Mouse (Mus musculus) c-Kit-positive CD71-positive TER-119-negative erythroid progenitor cells, embryonic 14.5 days (primary cell): ENCODE measurements around the gene Hist2h2ab.
"Not testable (repeated sequence)": the region's sequence is repeated elsewhere in the genome, so short reads cannot be mapped to it uniquely, and the experiment has no call there.

ENCODE experiments used
- DNase-seq: peaks from one replicate; pipeline ENCODE4 v3.0.0-alpha.2; 2013; ENCODE audit warnings: low read depth

The Hist2h2ab gene

GRCm38 (mm10) chr3:96237904-96238511 lies 18.3 kb downstream of the Hist2h2ab start:
- peak; percentile 80 for DNase-seq

- DNase-seq = not testable (repeated sequence)
These were observed 19.5 kb downstream of the Hist2h2ab start, which contains the start of gene Hist2h3c2 for GRCm38 (mm10) chr3:96238954-96239793. TSS of gene Hist2h3c2 (minus strand) at chr3:96239127.

- DNase-seq = not testable (repeated sequence)
These were observed 20.5 kb downstream of the Hist2h2ab start, which contains the start of gene Hist2h2aa2 for GRCm38 (mm10) chr3:96239949-96240798. TSS of gene Hist2h2aa2 (minus strand) at chr3:96240276.

DNA sequence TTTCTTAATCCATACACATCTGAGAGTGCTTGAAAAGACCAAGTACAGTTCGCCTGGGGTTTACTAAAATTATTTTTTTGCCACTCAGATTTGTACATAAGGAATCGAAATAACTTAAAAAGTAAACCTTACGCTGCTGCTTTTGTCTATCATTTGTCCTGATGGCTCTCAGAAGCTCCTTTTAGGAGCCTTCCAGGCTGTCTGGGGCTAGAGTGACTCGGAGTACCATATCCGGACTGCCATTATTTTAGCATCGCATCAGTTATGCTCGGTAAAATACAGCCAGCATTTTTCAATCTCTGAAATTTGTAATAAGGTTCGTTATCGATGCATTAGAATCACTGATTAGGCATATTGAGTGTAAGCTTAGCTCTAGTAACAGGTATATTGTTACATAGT lies 21.1 kb downstream of the Hist2h2ab start:
- DNase-seq = no peak

- DNase-seq = no peak
These were observed 24.4 kb downstream of the Hist2h2ab start for GRCm38 (mm10) chr3:96243921-96244572.

DNA sequence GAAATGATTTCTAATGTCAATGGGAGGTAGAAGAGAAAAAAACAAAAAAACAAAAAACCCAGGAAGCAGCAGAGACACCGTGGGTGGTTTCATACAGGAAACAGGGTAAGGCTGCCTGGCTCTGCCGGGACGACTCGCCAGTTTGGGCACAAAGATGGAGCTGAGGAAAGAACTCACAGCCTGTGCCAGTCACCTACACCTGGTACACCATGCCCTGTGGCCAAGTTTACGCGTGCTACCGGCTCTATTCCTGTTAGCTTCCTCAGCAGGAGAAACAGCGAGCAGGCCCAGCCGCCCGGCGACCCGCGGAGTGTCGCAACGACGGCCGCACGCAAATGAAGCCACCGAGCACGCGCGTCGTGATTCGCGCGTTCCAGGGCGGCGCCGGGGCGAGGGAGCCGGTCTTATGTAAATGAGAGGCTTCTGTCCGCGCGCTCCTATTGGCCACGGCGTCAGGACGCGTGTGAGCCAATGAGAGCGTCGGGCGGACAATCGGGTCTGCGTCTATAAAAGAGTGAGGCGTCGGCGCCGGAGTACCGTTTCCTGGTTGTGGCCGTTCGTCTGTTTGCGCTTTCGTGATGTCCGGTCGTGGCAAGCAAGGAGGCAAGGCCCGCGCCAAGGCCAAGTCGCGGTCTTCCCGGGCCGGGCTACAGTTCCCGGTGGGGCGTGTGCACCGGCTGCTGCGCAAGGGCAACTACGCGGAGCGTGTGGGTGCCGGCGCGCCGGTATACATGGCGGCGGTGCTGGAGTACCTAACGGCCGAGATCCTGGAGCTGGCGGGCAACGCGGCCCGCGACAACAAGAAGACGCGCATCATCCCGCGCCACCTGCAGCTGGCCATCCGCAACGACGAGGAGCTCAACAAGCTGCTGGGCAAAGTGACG lies 25.6 kb downstream of the Hist2h2ab start, which contains the start of gene Hist2h2aa1:
TSS of gene Hist2h2aa1 (plus strand) at position 495 of the 884 bp plus-strand sequence.
- not testable (repeated sequence) for DNase-seq

DNA sequence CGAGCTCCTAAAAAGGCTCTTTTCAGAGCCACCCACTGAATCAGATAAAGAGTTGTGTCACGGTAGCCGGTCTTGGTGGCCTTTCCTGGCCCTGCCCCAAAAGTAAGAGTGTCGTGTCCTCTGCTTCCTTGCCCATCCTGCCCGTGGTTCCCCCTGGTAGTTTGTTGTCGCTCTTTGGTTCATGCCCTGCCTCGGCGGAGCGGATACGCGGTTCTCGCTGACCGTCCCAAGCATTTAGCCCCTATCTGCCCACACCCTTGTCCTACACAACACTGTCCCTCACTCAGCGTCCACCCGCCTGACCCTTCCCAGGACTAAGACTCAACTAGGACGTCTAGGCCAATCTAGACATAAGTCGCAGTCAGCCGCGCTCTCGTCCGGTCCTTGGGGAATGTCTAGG lies 26.4 kb downstream of the Hist2h2ab start:
- DNase-seq = not testable (repeated sequence)

DNA sequence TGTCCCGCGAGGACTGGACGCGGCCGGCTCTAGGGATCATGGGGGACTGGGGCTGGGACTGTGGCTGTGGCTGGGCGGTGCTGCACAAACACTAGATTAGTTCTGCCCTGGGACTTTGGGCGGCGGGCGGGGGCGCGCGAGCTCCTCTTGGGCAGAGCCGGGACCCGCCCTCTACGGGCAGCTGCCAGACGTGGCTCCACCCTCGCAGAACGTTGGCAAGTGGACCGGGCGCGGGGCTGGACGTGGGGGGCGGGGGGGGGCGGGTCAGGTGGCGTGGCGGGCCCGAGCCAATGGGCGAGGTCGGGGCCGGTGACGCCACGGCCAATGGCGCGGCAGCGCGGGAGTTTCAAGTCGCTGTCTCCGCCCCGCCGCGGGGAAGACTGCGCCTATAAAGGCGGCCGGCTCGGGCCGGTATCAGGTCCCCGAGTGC lies 26.8 kb downstream of the Hist2h2ab start, which contains the start of gene Hist2h3c1:
TSS of gene Hist2h3c1 (plus strand) at position 259 of the 430 bp plus-strand sequence.
- not testable (repeated sequence) for DNase-seq

DNA sequence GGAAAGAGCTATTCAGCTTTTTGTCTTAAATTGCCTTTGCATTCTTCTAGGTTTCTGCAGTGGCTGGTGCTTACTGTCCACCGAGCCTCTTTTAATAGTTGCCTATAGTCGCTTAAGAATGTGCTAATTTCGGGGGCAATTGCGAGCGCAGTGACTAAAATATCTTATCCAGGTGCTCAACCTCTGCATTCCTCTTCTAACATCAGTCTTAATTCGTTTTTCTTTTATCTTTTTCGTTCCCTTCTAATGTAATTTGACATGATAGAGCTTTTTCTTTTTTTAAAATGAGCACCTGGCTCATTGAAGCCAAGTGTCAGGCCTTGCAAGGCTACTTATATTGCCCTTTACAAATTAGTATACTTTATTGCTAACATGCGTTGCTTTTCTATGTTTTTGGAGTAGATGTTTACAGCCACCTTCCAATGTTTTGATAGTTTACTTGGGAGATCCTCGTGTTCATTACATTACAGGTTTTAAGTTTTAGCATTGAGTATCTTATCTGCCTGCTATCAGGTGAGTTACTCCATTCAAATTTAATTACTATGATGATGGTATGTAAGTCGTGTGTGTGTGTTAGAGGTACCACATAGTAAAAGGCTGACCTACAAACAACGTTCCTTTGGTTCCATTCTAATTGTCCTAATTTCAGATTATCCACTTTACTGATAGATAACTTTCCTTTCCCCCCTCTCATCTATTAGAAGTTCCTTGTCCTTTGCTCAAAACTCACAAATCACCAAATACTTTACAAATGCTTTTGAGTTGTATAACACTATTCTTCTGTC lies 27.9 kb downstream of the Hist2h2ab start:
- DNase-seq = peak; percentile 52

DNA sequence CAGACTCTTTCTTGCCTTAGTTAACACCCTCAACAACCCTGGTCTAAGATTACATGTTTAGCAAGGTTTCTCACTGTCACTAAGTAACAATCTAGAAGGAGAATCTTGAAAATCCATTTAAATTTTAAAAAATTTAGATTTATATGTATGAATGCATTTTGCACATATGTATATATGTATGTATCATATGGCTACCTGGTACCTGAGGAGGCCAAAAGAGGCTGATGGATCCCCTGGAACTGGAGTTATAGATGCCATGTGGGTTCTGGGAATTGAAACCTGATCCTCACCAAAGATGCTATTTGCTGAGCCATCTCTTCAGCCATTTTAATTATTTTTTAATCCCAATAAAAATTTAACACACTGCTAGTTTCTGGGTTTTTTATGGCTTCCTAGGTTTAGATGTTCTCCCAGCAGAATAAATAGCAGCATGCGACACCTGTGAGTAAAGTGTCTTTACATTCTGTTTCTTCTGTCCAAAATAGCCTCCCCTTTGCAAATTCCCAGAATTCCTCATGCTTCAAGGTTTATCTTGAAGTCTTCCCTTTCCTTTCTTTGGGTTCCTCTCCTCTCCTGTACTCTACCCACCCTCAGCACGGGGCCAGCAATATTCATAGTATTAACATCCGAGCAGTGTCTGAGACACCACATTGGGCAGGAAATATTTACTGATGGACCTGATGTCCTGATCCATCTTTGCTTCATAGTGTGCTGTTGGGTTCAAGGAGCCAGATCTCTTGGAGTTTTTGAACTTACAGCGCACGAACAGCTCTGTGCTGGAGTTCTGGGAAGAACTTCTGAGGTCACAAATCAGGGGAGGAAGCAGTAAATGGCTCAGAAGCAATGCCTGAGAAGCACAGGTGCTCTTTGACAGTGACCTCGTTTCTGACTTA lies 28.7 kb downstream of the Hist2h2ab start:
- no peak for DNase-seq

- no peak for DNase-seq
These were observed 29.3 kb downstream of the Hist2h2ab start for GRCm38 (mm10) chr3:96249034-96249345.

- no peak for DNase-seq
These were observed 31.2 kb downstream of the Hist2h2ab start for GRCm38 (mm10) chr3:96250890-96251289.

DNA sequence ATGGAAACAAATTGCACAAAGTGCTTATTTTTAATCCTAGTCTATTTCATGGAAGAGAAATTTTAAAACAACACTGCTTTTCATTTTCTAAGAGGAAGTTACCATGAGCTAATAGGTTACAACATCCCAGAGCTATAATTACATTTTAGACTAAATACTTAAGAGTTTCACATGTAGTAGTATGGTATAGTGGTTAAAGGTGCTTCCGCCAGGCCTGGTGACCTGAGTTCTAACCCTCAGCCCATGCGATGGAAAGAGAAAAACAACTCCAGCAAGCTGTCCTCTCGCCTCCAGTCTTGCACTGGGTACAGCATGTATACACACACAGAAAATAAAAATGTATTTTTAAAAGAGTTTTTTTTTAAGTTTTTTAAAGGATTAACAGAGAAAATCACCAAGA lies 32.1 kb downstream of the Hist2h2ab start:
- no peak for DNase-seq

DNA sequence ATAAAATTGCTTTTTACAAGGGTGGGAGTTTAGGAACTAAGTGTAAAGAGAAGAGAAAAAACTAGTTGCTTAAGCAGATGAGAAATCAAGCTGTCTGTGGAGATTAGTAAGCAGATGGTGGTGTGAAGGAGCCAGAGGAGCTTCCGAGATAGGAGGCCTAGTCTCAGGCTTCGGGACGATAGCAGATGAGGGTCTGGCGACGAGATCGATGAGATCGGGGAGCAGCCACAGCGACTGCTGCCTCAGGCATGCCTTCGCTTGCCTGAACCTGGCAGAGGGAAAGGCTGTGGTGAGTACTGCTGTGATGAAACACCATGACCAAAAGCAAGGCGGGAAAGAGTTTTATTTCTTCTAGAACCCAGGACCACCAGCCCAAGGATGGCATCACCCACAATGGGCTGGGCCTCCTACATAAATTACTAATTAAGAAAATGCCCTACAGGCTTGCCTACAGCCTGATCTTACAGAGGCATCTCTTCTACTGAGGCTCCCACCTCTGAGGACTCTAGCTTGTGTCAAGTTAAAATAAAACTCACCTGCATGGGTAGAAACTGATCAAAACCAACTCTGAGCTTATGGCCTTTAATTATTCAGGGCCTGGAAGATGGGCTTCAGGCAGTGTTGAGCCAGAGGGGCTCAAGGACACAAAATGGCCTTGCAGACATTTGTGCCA lies 35.2 kb downstream of the Hist2h2ab start:
- peak; percentile 57 for DNase-seq

DNA sequence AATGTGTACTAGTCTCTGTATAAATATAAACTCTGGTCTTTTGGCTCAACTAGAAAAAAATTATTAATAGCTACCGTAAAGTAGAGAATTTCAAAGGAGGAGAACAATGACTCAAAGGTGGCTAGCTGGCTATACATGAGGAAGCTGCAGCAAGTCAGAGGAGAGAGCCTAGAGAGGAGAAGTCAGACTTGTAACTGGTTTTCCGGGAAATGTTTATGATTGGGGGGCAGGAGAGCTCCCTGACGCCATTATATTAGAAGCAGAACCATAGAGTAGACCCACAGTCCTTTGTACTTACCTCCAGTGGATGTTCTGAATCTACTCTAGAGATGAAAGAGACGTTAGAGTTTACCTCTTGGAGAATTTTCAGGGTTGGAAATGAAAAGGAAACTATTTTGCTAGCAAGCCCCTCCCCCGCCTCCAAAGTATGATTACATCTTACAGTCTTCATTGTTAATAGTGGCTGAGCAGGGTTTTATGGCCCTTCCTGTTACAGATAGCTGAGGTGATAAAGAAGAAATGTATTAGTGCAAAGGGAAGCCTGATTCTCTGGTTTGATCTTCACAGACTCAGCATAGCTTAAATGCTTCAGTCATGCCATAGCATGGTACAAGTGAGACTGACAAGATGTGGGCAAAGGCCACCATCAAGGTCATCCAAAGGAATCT lies 36.4 kb downstream of the Hist2h2ab start:
- DNase-seq = no peak

DNA sequence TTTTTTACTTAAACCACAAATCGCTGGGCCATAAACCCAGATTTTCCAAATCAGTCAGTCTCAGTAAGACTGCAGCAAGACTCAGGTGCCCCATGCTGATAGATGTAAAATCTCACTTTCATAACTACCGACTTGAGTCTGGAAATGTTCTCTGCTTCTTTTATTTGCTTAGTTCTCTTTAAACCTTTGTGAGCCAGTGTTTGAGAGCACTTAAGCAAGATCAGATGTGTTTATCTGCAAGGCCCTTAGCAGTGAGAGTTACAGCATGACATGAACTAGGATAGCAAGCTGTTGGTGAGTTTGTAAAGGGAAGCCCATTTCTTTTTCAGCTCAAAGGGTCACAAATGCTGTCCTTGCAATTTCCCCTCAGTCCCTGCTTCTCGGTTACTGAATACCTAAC lies 37.5 kb downstream of the Hist2h2ab start:
- no peak for DNase-seq

DNA sequence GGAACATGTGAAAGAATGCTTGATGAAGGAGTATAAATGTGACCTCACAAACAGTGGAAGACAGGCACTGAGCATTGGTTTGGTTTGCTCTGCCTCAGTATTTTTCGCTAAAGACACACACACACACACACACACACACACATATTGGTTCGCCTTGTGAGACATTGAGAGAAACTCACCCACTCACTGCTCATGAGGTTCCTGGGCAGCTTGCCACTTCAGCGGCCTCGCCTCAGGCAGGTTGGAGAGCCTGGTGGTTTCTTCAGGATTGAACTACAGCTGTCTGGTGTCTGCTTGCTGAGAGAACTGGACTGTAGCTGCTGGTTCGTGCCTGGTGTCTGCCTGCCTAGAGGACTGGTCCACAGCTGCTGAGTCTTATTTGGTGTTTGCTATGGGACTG lies 40.6 kb downstream of the Hist2h2ab start:
- DNase-seq = no peak

DNA sequence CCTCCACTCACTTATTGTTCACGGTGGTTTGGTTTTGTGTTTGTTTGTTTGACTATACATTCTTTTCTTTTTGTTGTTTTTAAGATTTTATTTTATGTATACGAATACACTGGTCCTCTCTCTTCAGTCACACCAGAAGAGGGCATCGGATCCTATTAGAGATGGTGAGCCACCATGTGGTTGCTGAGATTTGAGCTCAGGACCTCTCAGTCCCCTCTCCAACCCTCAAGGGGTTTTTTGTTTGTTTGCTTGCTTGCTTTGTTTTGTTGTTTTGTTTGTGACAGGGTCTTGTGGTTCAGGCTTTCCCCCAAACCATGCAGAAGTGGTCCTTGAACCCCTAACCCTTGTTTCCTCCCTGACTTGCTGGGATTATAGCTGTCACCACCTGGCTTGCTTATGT lies 42.0 kb downstream of the Hist2h2ab start:
- no peak for DNase-seq
